Mouse (Mus musculus) heart, postnatal 0 days (tissue): ENCODE results near the gene Spata21. TPM values are rescaled to one million over a fixed set of nuclear protein-coding genes. Genes with fewer than 3 reads are reported as not detected.
A peak's percentile ranks its signal among the peaks of the same experiment; 100 is the strongest.

Source experiments
- ATAC-seq: fragments of 200-750 bp; cut with Nextera tagmentation; 2 replicates; pipeline ENCODE4 v1.8.0; 2017; ENCODE audit warnings: low read depth, moderate number of reproducible peaks, moderate library complexity; ENCODE audit not compliant: insufficient read depth
- DNase-seq: peaks from one replicate; pipeline ENCODE4 v3.0.0-alpha.2; 2016; ENCODE audit warnings: low spot score
- H3K27ac ChIP-seq: fragments of 300-500 bp; sonication (generic); 2 replicates; pipeline ENCODE4 v1.5.1; 2014; ENCODE audit warnings: low read depth, mild to moderate bottlenecking
- H3K27me3 ChIP-seq: fragments of 300-500 bp; sonication (generic); 2 replicates; pipeline ENCODE4 v1.6.1; 2014; ENCODE audit warnings: low read length, mixed read lengths; ENCODE audit not compliant: control insufficient read depth, insufficient read depth
- H3K36me3 ChIP-seq: fragments of 300-500 bp; sonication (generic); replicated peaks from 2 replicates; pipeline ENCODE4 v1.6.1; 2014; ENCODE audit warnings: low read length, mixed read lengths; ENCODE audit not compliant: control insufficient read depth, insufficient read depth
- H3K4me1 ChIP-seq: fragments of 300-500 bp; sonication (generic); 2 replicates; pipeline ENCODE4 v1.6.1; 2014; ENCODE audit warnings: antibody characterized with exemption; ENCODE audit not compliant: control insufficient read depth, insufficient read depth
- H3K4me2 ChIP-seq: fragments of 300-500 bp; sonication (generic); 2 replicates; pipeline ENCODE4 v1.6.1; 2014; ENCODE audit warnings: low read depth, mild to moderate bottlenecking, low read length, moderate library complexity
- H3K4me3 ChIP-seq: fragments of 300-500 bp; sonication (generic); 2 replicates; pipeline ENCODE4 v1.5.1; 2014; ENCODE audit warnings: low read depth, low read length
- H3K9ac ChIP-seq: fragments of 300-500 bp; sonication (generic); replicated peaks from 2 replicates; pipeline ENCODE4 v1.6.1; 2014; ENCODE audit warnings: low read depth, low read length, mixed read lengths
- H3K9me3 ChIP-seq: fragments of 300-500 bp; sonication (generic); replicated peaks from 2 replicates; pipeline ENCODE4 v1.6.1; 2016; ENCODE audit warnings: low read length; ENCODE audit not compliant: control insufficient read depth
- CTCF ChIP-seq: IDR thresholded peaks from 2 replicates; pipeline ENCODE4 v1.5.1; 2016; ENCODE audit warnings: antibody characterized with exemption, control low read depth, low read depth
- EP300 ChIP-seq: IDR thresholded peaks from 2 replicates; pipeline ENCODE4 v1.6.1; 2016; ENCODE audit warnings: antibody characterized with exemption, low read depth
- WGBS: fragments of 180-500 bp; shearing (Covaris S2); extraction: QIAGEN DNeasy Blood & Tissue Kit; methylation state at CpG from one replicate; pipeline ENCODE4 v1.1.7; 2014; 5-methylcytosine and 5-hydroxymethylcytosine counted together
- polyA plus RNA-seq: library from polyadenylated mRNA; unstranded; fragments of >200 nt; fragmentation: Nextera tagmentation; extraction: Ambion mirVana; gene quantifications from 2 replicates; pipeline ENCODE4 v1.2.1, GENCODE M21; 2015
- total RNA-seq: library from RNA; depleted of rRNA; stranded (reverse); fragments of >200 nt; gene quantifications from 2 replicates; pipeline ENCODE4 v1.2.3, GENCODE M21; 2014; ENCODE audit warnings: low replicate concordance

Spata21 gene
- total and polyA plus RNA-seq, 2 experiments from 2014 or later = not detected

DNA sequence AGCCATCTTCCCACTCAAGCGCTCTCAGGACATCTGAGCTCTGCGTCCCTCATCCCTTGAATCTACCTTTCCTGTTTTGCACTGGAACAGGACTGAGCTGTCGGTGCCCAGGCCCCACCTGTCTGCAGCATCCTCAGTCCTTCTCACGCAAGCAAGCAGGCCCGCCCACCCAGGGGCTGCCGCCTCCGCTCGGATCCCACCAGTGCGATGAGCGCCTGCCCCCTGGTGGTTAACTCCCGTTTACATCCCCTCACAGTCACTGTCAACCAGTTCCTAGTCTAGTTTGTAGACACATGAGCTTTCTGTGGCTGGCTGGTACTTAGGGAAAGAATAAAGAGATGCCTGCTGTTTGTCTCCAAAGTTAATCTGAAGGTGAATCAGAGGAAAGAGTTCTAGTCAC, 32.6 kb downstream of the Spata21 start:
- TF ChIP-seq EP300 (no peak), CTCF (peak; percentile 74)
- no peak overlapping the region for H3K4me2 ChIP-seq
- peaks cover 7% of the 10 kb centered on the region; the same call in 1 of the 2 replicates for H3K4me1 ChIP-seq
- DNase-seq = peak; percentile 54
- ATAC-seq = 0 out of 2 replicates have a peak, but pooled peaks have one; percentile 50
- no peak overlapping the region for H3K27ac ChIP-seq
- no peak overlapping the region for H3K4me3 ChIP-seq
- H3K36me3 ChIP-seq = peaks cover 27% of the 10 kb centered on the region
- H3K9ac ChIP-seq = no peak overlapping the region
- H3K27me3 ChIP-seq = no peaks in the 10 kb centered on the region
- no peaks in the 10 kb centered on the region for H3K9me3 ChIP-seq
- WGBS = 26% methylated on average over 11 of the region's 11 CpGs

- H3K27me3 ChIP-seq = no peaks in the 10 kb centered on the region
- H3K4me3 ChIP-seq = no peak overlapping the region
- 67% methylated on average over 7 of the region's 7 CpGs for WGBS
- no peaks in the 10 kb centered on the region for H3K9me3 ChIP-seq
- no peak overlapping the region for H3K4me2 ChIP-seq
- peaks cover 9% of the 10 kb centered on the region for H3K36me3 ChIP-seq
- ATAC-seq (no peak), DNase-seq (no peak)
- H3K27ac ChIP-seq = no peak overlapping the region
- H3K9ac ChIP-seq = no peak overlapping the region
- peaks cover 7% of the 10 kb centered on the region; the same call in 1 of the 2 replicates for H3K4me1 ChIP-seq
- no peak for TF ChIP-seq CTCF
- TF ChIP-seq EP300 = no peak
Observed at GRCm38 (mm10) chr4:141122663-141123062, 34.5 kb downstream of the Spata21 start.

- ATAC-seq (no peak), DNase-seq (no peak)
- TF ChIP-seq EP300 = no peak
- no peak for TF ChIP-seq CTCF
- no peak overlapping the region for H3K27ac ChIP-seq
- H3K27me3 ChIP-seq = no peaks in the 10 kb centered on the region
- no peak overlapping the region for H3K4me3 ChIP-seq
- peaks cover 7% of the 10 kb centered on the region; the same call in 1 of the 2 replicates for H3K4me1 ChIP-seq
- 20% methylated on average over 1 of the region's 1 CpGs for WGBS
- H3K36me3 ChIP-seq = peaks cover 5% of the 10 kb centered on the region; the same call in 1 of the 2 replicates
- no peaks in the 10 kb centered on the region for H3K9me3 ChIP-seq
- no peak overlapping the region for H3K4me2 ChIP-seq
- no peak overlapping the region for H3K9ac ChIP-seq
Observed at GRCm38 (mm10) chr4:141123065-141123464, 34.9 kb downstream of the Spata21 start.

GRCm38 (mm10) chr4:141129190-141129710, 41.1 kb downstream of the Spata21 start:
- no peak for DNase-seq
- Histone ChIP-seq H3K4me1 (peaks cover 24% of the 10 kb centered on the region), H3K36me3 (no peaks in the 10 kb centered on the region), H3K27me3 (no peaks in the 10 kb centered on the region), H3K9me3 (no peaks in the 10 kb centered on the region), H3K9ac (no peak overlapping the region), H3K27ac (no peak overlapping the region), H3K4me2 (no peak overlapping the region), H3K4me3 (no peak overlapping the region)
- TF ChIP-seq EP300 (no peak), CTCF (no peak)
- WGBS = 73% methylated on average over 6 of the region's 6 CpGs
- no peak for ATAC-seq

DNA sequence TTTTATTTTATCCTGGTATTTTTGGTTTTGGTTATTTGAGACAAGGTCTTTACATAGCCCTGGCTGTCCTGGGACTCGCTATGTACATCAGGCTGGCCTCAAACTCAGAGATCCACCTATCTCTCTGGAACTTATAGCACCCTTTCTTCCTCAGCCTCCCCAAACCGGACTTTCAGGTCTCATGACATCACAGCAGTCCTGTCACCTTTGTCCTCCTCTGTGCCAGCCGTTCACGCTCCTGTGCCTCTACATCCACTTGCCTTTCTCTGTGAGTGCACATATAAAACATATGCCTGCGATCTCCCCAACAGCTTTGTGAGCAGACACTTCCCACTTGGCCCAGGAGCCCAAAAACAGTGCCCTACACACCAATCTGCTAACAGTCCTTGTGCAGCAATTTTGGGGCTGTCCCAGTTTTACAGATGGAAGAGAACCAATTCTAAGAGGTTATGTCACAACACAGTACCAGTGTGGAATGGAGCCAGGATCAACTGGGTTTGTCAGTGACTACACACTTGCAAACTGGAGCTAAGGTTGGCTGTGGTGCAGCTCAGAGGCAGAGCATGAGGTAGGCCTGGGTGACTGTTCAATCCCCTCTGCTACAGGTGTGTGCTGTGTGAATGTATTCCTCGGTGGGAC, 42.7 kb downstream of the Spata21 start:
- Histone ChIP-seq H3K4me3 (no peak overlapping the region), H3K36me3 (no peaks in the 10 kb centered on the region), H3K4me2 (no peak overlapping the region), H3K27ac (no peak overlapping the region), H3K4me1 (peaks cover 38% of the 10 kb centered on the region), H3K9me3 (no peaks in the 10 kb centered on the region), H3K9ac (no peak overlapping the region), H3K27me3 (no peaks in the 10 kb centered on the region)
- TF ChIP-seq EP300 (no peak), CTCF (no peak)
- ATAC-seq (no peak), DNase-seq (no peak)
- WGBS = 71% methylated on average over 6 of the region's 6 CpGs
